Mouse (Mus musculus) neural tube, embryonic 13.5 days (tissue): ENCODE measurements around the gene Trim27. TPM values are rescaled to one million over a fixed set of nuclear protein-coding genes. Genes with fewer than 3 reads are reported as not detected.

ENCODE experiments used
- ATAC-seq: fragments of 200-750 bp; cut with Nextera tagmentation; 2 replicates; pipeline ENCODE4 v1.8.0; 2017; ENCODE audit warnings: low read depth, mild to moderate bottlenecking, moderate TSS enrichment, moderate library complexity
- H3K27ac ChIP-seq: fragments of 300-500 bp; sonication (generic); replicated peaks from 2 replicates; pipeline ENCODE4 v1.5.1; 2015; ENCODE audit warnings: moderate library complexity, mild to moderate bottlenecking, inconsistent platforms
- H3K27me3 ChIP-seq: fragments of 300-500 bp; sonication (generic); 2 replicates; pipeline ENCODE4 v1.6.1; 2015; ENCODE audit warnings: mild to moderate bottlenecking, inconsistent platforms
- H3K36me3 ChIP-seq: fragments of 300-500 bp; sonication (generic); 2 replicates; pipeline ENCODE4 v1.6.1; 2015; ENCODE audit warnings: mild to moderate bottlenecking, inconsistent platforms
- H3K4me1 ChIP-seq: fragments of 300-500 bp; sonication (generic); replicated peaks from 2 replicates; pipeline ENCODE4 v1.6.1; 2015; ENCODE audit warnings: inconsistent platforms
- H3K4me2 ChIP-seq: fragments of 300-500 bp; sonication (generic); 2 replicates; pipeline ENCODE4 v1.6.1; 2015; ENCODE audit warnings: inconsistent platforms, mild to moderate bottlenecking, moderate library complexity
- H3K4me3 ChIP-seq: fragments of 300-500 bp; sonication (generic); 2 replicates; pipeline ENCODE4 v1.5.1; 2015; ENCODE audit warnings: mild to moderate bottlenecking, inconsistent platforms
- H3K9ac ChIP-seq: fragments of 300-500 bp; sonication (generic); 2 replicates; pipeline ENCODE4 v1.6.1; 2015; ENCODE audit warnings: moderate library complexity, mild to moderate bottlenecking, inconsistent platforms
- H3K9me3 ChIP-seq: fragments of 300-500 bp; sonication (generic); 2 replicates; pipeline ENCODE4 v1.6.1; 2016; ENCODE audit warnings: inconsistent platforms
- WGBS: fragments of 180-500 bp; shearing (Covaris S2); methylation state at CpG from one replicate; pipeline ENCODE4 v1.1.7; 2015; 5-methylcytosine and 5-hydroxymethylcytosine counted together
- polyA plus RNA-seq: library from polyadenylated mRNA; unstranded; fragments of >200 nt; fragmentation: Nextera tagmentation; extraction: Ambion mirVana; gene quantifications from 2 replicates; pipeline ENCODE4 v1.2.1, GENCODE M21; 2015

Trim27 gene
- polyA plus RNA-seq, 1 experiment from 2014 or later = 88.9 TPM

DNA sequence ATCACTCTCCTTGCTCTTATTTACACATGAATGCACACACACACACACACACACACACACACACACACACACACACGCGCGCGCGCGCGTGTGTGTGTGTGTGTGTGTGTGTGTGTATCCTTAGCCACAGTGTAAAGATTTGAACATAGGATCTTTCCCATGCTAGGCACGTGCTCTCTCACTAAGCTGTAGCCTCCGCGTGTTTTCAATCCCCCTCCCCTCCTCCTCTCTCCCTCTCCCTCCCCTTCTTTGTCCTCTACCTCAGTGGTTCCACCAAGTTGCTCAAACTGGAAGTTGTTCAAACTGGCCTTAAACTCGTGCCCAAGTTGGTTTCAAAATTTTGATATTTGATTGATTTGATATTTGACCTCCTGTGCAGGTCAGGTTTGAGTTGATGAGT is 2.5 kb upstream of the Trim27 start:
- H3K9ac ChIP-seq = no peak overlapping the region
- H3K4me1 ChIP-seq = peaks cover 26% of the 10 kb centered on the region
- no peak overlapping the region for H3K4me3 ChIP-seq
- no peak overlapping the region for H3K4me2 ChIP-seq
- WGBS = 71% methylated on average over 11 of the region's 11 CpGs
- H3K27me3 ChIP-seq = no peaks in the 10 kb centered on the region
- no peak for ATAC-seq
- no peaks in the 10 kb centered on the region for H3K9me3 ChIP-seq
- no peak overlapping the region for H3K27ac ChIP-seq
- no peaks in the 10 kb centered on the region for H3K36me3 ChIP-seq

DNA sequence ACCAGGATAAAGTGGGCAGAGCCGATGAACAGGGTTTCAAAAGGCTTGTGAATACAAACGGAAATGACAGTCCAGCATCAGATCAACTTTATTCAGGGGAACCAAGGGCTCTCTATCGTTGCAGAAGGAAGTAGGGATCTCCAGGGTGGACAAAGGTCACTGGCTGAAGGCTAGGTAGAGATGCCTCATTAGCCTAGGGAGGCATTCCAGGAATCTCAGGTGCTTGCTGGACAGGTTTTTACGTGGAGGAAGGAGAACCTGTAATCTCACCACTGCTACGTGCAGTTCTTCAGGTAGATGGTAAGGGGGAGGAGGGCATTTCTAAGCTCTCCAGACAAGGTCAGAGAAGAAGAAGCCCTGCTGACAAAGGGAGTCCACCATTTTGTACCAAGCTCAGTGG is 1.6 kb upstream of the Trim27 start:
- no peak for ATAC-seq
- Histone ChIP-seq H3K4me3 (no peak overlapping the region), H3K4me1 (peaks cover 32% of the 10 kb centered on the region), H3K36me3 (peaks cover 8% of the 10 kb centered on the region), H3K27ac (no peak overlapping the region), H3K9ac (no peak overlapping the region), H3K4me2 (no peak overlapping the region), H3K9me3 (no peaks in the 10 kb centered on the region), H3K27me3 (no peaks in the 10 kb centered on the region)
- WGBS = 71% methylated on average over 5 of the region's 5 CpGs

DNA sequence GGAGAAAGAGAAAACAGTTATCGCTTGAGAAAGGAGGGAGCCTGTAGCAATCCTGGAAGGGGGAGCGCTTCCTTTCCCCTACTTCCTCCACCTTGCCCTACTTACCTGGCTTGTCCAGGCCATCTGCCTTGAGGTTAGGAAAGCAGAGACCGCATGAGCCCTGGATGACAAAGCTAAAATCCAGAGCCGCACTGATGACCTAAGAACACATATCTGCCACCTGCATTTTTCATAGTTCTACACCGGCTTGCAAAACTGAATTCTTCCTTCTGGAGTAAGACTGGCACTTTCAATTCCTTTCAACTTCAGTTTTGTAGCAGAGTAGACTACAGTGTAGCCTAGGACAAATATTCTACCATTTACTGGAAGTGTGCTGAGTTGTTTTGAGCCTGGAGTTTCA is 881 bp upstream of the Trim27 start:
- ATAC-seq = no peak
- 88% methylated on average over 5 of the region's 5 CpGs for WGBS
- H3K27ac ChIP-seq = no peak overlapping the region

DNA sequence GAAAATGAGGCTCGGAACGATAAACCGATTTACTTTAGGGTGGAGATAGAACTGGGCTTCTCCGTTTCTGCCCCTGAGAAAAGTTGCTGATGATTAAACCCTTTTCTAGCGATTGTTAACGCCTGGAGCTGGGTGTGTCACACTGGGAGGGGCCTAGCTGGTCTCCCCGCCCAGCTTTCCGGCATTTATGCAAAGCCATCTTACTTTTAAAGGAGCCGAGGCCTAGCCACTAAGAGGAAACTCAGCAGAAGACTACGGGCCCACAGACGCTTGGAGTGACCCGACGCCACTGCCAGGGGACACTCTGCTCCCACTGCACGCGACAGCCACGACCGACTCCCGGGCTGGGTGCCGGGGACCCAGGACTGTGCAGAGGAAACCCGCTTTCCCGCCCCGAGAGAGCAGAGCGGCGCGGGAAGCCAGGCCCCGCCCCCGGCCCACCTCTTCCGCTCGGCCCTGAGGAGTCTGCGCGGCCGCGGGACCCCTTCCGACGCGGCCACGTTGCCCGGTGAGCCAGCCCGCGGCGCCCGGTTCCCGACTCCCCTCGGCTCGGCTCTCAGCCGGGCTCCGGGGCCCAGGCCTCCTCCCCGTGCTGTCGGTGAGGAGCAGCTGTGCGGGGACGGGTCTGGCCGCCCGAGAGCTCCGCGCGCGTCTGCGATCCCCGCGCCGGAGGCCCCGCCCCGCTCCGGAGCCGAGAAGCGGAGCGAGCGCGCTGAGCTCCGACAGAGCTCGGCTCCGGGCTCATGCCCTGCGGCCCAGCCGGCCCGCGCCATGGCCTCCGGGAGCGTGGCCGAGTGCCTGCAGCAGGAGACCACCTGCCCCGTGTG is 692 bp downstream of the Trim27 start:
- Histone ChIP-seq H3K27me3 (no peaks in the 10 kb centered on the region), H3K27ac (peak overlapping the region; percentile 96), H3K9ac (peak overlapping the region; percentile 90), H3K9me3 (no peaks in the 10 kb centered on the region), H3K4me1 (peaks cover 32% of the 10 kb centered on the region), H3K4me3 (peak overlapping the region; percentile 81), H3K4me2 (peak overlapping the region; percentile 71), H3K36me3 (peaks cover 29% of the 10 kb centered on the region)
- under 1% methylated on average over 80 of the region's 80 CpGs for WGBS
- ATAC-seq = peak; percentile 97

More for the DNA sequence above, 881 bp upstream of the Trim27 start:
- Histone ChIP-seq H3K36me3 (peaks cover 15% of the 10 kb centered on the region), H3K9me3 (no peaks in the 10 kb centered on the region), H3K4me3 (no peak overlapping the region), H3K4me2 (peak overlapping the region; percentile 71), H3K9ac (0 out of 2 replicates have a peak overlapping the region, but pooled peaks have one; percentile 90), H3K27me3 (no peaks in the 10 kb centered on the region), H3K4me1 (peaks cover 31% of the 10 kb centered on the region)

DNA sequence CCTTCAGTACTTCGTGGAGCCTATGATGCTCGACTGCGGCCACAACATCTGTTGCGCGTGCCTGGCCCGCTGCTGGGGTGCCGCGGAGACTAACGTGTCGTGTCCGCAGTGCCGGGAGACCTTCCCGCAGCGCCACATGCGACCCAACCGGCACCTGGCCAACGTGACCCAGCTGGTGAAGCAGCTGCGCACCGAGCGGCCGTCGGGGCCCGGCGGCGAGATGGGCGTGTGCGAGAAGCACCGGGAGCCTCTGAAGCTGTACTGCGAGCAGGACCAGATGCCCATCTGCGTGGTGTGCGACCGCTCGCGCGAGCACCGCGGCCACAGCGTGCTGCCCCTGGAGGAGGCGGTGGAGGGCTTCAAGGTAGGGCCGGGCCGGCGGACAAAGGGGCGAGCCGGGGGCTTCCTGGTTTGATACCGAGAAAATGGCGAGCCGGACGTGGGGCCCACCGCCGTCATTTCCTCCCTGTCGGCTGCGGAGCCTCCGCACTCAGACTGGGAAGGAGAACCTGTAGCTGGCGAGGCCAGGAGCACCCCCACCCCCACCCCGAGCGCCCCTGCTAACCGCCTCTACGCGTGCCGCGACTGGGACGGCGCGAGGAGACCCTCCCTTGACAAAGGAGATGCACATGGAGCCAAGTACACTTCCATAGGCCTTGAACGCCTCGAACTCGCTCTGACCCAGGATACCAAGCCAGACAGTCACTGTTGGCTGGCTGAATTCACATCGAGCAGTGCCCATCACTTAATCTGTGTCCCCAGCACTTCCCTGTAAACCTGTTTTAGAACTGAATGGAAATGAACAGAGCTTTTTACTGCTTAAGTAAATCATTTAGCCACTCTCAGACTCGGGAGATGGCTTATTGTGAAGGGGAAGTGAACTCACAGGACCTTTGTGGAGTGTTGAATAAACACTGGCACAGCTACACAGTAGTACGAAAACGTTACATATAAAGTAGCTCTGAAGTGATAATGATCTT is 1.6 kb downstream of the Trim27 start:
- H3K4me1 ChIP-seq = peaks cover 36% of the 10 kb centered on the region
- peak; percentile 59 for ATAC-seq
- peak overlapping the region; percentile 71 for H3K4me2 ChIP-seq
- peaks cover 38% of the 10 kb centered on the region for H3K36me3 ChIP-seq
- H3K27ac ChIP-seq = peak overlapping the region; percentile 96
- WGBS = under 1% methylated on average over 71 of the region's 71 CpGs
- peak overlapping the region; percentile 90 for H3K9ac ChIP-seq
- H3K4me3 ChIP-seq = peak overlapping the region; percentile 81
- no peaks in the 10 kb centered on the region for H3K9me3 ChIP-seq
- no peaks in the 10 kb centered on the region for H3K27me3 ChIP-seq

DNA sequence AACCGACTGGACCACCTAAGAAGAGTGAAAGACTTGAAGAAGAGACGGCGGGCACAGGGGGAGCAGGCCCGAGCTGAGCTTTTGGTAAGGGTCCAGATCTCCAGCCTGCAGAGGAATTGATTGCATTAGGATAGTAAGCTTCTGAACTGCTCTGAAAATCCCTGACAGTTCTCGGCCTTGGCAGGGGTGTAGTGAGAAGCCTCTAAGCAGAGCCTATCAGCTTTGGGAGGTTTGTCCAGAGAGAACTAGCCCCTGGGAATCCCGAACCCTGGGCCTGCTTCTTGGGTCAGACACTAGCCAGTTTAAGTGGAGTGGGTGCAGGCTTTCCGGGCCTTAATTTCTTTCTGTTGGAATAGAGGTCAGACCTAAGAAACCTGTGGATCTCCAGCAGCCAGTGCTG is 2.8 kb downstream of the Trim27 start:
- no peaks in the 10 kb centered on the region for H3K27me3 ChIP-seq
- WGBS = 77% methylated on average over 7 of the region's 7 CpGs
- no peak overlapping the region for H3K27ac ChIP-seq
- H3K4me3 ChIP-seq = peak overlapping the region; percentile 81
- H3K9me3 ChIP-seq = no peaks in the 10 kb centered on the region
- peak overlapping the region; percentile 90 for H3K9ac ChIP-seq
- peak overlapping the region; percentile 71 for H3K4me2 ChIP-seq
- no peak for ATAC-seq
- peaks cover 36% of the 10 kb centered on the region for H3K4me1 ChIP-seq
- peaks cover 49% of the 10 kb centered on the region for H3K36me3 ChIP-seq

DNA sequence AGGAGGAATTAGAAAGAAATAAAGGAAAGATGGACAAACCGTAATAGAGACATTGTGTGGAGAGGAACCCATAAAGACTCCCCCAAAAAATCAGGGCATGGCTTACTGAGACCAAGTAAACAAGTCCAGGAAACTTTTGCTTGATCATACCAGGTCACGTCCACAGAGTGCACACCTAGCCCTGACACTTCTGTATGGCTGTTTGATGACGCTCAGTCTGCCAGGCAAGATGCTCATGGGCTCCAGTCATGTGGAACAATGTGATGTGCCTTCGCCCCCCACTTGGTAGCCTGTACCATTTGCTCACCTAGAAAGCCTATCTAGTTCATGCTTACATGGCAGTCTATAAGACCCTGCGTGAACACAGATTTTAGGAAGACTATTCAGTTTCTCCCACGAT is 3.8 kb downstream of the Trim27 start:
- H3K4me1 ChIP-seq = peaks cover 36% of the 10 kb centered on the region
- H3K27me3 ChIP-seq = no peaks in the 10 kb centered on the region
- H3K36me3 ChIP-seq = peaks cover 60% of the 10 kb centered on the region
- no peak overlapping the region for H3K4me3 ChIP-seq
- H3K9ac ChIP-seq = no peak overlapping the region
- H3K9me3 ChIP-seq = no peaks in the 10 kb centered on the region
- H3K4me2 ChIP-seq = no peak overlapping the region
- 94% methylated on average over 6 of the region's 6 CpGs for WGBS
- no peak for ATAC-seq
- H3K27ac ChIP-seq = no peak overlapping the region

DNA sequence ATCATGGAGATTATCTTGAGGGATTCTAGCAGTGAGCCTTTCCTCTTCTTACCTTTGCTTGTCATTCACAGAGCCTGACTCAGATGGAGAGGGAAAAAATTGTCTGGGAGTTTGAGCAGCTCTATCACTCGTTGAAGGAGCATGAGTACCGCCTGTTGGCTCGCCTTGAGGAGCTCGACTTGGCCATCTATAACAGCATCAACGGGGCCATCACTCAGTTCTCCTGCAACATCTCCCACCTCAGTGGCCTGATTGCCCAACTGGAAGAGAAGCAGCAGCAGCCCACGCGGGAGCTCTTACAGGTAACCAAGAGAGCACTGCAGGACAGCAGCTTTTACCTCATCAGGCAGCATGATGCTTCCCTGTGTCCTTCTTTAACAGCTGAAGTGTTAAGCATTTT is 4.4 kb downstream of the Trim27 start:
- no peak overlapping the region for H3K9ac ChIP-seq
- H3K27ac ChIP-seq = no peak overlapping the region
- no peaks in the 10 kb centered on the region for H3K27me3 ChIP-seq
- ATAC-seq = no peak
- no peaks in the 10 kb centered on the region for H3K9me3 ChIP-seq
- no peak overlapping the region for H3K4me3 ChIP-seq
- 93% methylated on average over 7 of the region's 7 CpGs for WGBS
- H3K4me1 ChIP-seq = peaks cover 35% of the 10 kb centered on the region
- no peak overlapping the region for H3K4me2 ChIP-seq
- peaks cover 66% of the 10 kb centered on the region for H3K36me3 ChIP-seq

DNA sequence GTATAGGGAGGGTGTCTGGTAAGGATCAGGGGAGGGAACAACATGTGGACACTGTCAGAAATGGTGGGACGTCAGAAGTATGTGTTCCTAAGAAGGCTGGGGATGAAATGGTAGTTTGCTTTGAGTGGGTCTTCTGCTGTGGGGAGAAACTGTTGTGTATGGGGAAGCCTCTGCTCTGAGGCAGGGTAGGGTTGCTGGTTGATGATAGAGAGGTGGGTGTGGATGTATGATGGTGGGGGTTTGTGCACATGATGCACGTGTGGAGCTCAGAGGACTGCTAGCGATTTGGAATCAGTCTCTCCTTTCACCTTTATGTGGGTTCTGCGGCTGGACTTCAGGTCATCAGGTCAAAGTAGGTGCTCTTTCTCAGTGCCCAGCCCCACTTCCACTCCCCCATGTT is 6.3 kb downstream of the Trim27 start:
- no peak for ATAC-seq
- no peaks in the 10 kb centered on the region for H3K9me3 ChIP-seq
- H3K27me3 ChIP-seq = no peaks in the 10 kb centered on the region
- no peak overlapping the region for H3K4me2 ChIP-seq
- H3K27ac ChIP-seq = no peak overlapping the region
- H3K4me3 ChIP-seq = no peak overlapping the region
- WGBS = 88% methylated on average over 4 of the region's 4 CpGs
- H3K36me3 ChIP-seq = peaks cover 85% of the 10 kb centered on the region
- H3K4me1 ChIP-seq = peaks cover 28% of the 10 kb centered on the region
- H3K9ac ChIP-seq = no peak overlapping the region

DNA sequence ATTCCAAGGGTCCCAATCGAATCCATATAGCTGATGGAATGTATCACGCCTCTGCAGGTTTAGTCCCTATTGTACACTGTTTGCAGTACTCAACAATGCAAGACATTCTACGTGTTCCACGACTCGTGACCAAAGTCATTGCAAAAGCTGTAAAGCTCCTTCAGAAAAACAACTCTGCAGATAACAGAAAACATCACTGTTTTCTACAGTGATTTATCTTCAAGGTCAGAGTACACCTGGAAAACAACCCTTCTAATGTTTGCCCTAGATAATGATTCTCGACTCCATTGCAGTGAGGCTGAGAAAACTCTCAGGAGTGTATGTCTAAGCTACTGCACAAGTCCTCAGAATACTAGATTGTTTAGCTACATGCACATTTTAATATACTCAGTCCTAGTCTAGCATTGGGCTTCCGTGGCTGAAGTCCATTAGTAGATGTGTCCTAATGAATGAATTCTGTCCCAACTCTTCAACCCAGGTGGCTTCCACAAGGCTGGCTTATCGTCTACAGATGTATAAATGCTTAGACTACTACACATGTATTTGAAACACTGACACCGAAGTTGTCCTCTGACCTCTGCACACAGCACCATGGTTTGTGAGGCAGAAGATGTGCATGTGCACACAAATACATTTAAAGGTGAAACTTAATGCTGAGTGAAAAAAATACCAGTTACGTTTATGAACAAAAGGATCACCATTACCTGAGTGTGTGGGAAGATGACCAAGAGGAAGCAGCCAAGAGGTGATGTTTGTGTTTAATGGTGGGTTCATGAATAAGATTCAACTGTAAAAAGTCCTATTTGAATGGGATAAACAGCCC is 16.4 kb downstream of the Trim27 start:
- ATAC-seq = no peak
- Histone ChIP-seq H3K4me3 (no peak overlapping the region), H3K4me1 (peaks cover 7% of the 10 kb centered on the region), H3K9me3 (no peaks in the 10 kb centered on the region), H3K27ac (no peak overlapping the region), H3K4me2 (no peak overlapping the region), H3K27me3 (no peaks in the 10 kb centered on the region), H3K9ac (no peak overlapping the region), H3K36me3 (peaks cover 41% of the 10 kb centered on the region)
- 89% methylated on average over 10 of the region's 10 CpGs for WGBS

DNA sequence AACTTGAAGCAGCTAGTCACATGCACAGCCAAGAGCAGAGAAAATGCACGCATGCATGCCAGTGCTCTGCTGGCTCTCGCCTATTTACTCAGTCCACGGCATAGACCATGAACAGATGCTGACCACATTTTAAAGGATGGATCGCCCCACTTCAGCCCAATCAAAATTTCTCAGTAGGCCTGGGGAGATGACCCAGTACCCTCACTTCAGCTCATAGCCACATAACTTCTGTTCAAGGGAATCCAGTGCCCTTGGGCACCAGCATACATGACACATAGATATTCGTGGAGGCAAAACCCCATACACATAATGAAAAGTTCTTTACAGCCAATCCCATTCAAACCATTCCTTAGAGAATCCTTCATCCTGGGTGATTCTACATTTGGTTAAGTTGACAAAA is 18.5 kb downstream of the Trim27 start:
- no peaks in the 10 kb centered on the region for H3K9me3 ChIP-seq
- H3K9ac ChIP-seq = no peak overlapping the region
- ATAC-seq = no peak
- H3K27me3 ChIP-seq = no peaks in the 10 kb centered on the region
- H3K36me3 ChIP-seq = peaks cover 21% of the 10 kb centered on the region
- WGBS = 86% methylated on average over 5 of the region's 5 CpGs
- H3K27ac ChIP-seq = no peak overlapping the region
- H3K4me1 ChIP-seq = peaks cover 7% of the 10 kb centered on the region
- H3K4me3 ChIP-seq = no peak overlapping the region
- H3K4me2 ChIP-seq = no peak overlapping the region
